Mouse (Mus musculus) liver, embryonic 16.5 days (tissue): ENCODE data around the gene Olfr955. TPM values are rescaled to one million over a fixed set of nuclear protein-coding genes. Genes with fewer than 3 reads are reported as not detected.

ENCODE experiments used
- ATAC-seq: fragments of 200-750 bp; cut with Nextera tagmentation; 2 replicates; pipeline ENCODE4 v1.8.0; 2017; ENCODE audit warnings: low read depth, mild to moderate bottlenecking, moderate number of reproducible peaks, moderate library complexity
- H3K27ac ChIP-seq: fragments of 300-500 bp; sonication (generic); 2 replicates; pipeline ENCODE4 v1.5.1; 2014; ENCODE audit warnings: mild to moderate bottlenecking, low read length
- H3K27me3 ChIP-seq: fragments of 300-500 bp; sonication (generic); 2 replicates; pipeline ENCODE4 v1.6.1; 2014; ENCODE audit warnings: low read depth, low read length, mixed read lengths; ENCODE audit not compliant: control insufficient read depth, insufficient read depth
- H3K36me3 ChIP-seq: fragments of 300-500 bp; sonication (generic); 2 replicates; pipeline ENCODE4 v1.6.1; 2014; ENCODE audit warnings: mild to moderate bottlenecking; ENCODE audit not compliant: control insufficient read depth, insufficient read depth
- H3K4me1 ChIP-seq: fragments of 300-500 bp; sonication (generic); 2 replicates; pipeline ENCODE4 v1.6.1; 2014; ENCODE audit warnings: low read depth, low read length, mixed read lengths; ENCODE audit not compliant: control insufficient read depth
- H3K4me2 ChIP-seq: fragments of 300-500 bp; sonication (generic); 2 replicates; pipeline ENCODE4 v1.6.1; 2014; ENCODE audit warnings: low read depth, low read length, mixed read lengths
- H3K4me3 ChIP-seq: fragments of 300-500 bp; sonication (generic); 2 replicates; pipeline ENCODE4 v1.5.1; 2014; ENCODE audit warnings: low read depth, mild to moderate bottlenecking, low read length
- H3K9ac ChIP-seq: fragments of 300-500 bp; sonication (generic); 2 replicates; pipeline ENCODE4 v1.6.1; 2014; ENCODE audit warnings: low read depth, low read length
- H3K9me3 ChIP-seq: fragments of 300-500 bp; sonication (generic); replicated peaks from 2 replicates; pipeline ENCODE4 v1.6.1; 2016; ENCODE audit warnings: low read length; ENCODE audit not compliant: control insufficient read depth
- WGBS: fragments of 180-500 bp; shearing (Covaris S2); extraction: QIAGEN DNeasy Blood & Tissue Kit; methylation state at CpG from one replicate; pipeline ENCODE4 v1.1.7; 2014; ENCODE audit not compliant: insufficient replicate concordance; 5-methylcytosine and 5-hydroxymethylcytosine counted together
- polyA plus RNA-seq: library from polyadenylated mRNA; unstranded; fragments of >200 nt; fragmentation: Nextera tagmentation; extraction: Ambion mirVana; gene quantifications from 2 replicates; pipeline ENCODE4 v1.2.1, GENCODE M21; 2015

The Olfr955 gene
- polyA plus RNA-seq: not detected in 2 replicates

DNA sequence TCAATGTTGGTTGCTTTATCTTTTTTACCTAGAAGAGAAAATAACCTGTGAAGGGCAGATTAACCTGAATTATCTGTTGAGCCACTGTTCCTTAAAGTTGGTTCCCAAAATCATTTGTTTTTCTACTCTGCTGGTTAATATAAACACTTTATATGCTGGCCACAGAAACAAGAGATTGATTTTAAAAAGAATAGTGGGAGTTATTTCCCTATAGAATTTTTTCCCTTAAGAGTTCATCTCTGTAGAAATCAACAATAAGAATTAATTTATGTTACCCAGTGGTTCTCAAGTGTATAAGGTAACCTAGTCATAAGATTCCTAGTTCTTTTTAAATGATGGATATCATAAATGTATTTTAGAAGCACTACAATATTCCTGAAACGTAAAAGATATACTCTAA is at the start of gene Olfr955:
TSS of gene Olfr955 (minus strand) at position 101 of the 400 bp plus-strand sequence.
- H3K9ac ChIP-seq: no peak within 1 kb of the TSS
- no peaks in the 10 kb centered on the region for H3K36me3 ChIP-seq
- no peaks in the 10 kb centered on the region for H3K27me3 ChIP-seq
- H3K4me1 ChIP-seq: no peaks in the 10 kb centered on the region
- no peak within 1 kb of the TSS for H3K27ac ChIP-seq
- ATAC-seq: no peak
- 27% methylated on average over 1 of the region's 1 CpGs for WGBS
- no peak within 1 kb of the TSS for H3K4me2 ChIP-seq
- no peaks in the 10 kb centered on the region for H3K9me3 ChIP-seq
- H3K4me3 ChIP-seq: no peak within 1 kb of the TSS

DNA sequence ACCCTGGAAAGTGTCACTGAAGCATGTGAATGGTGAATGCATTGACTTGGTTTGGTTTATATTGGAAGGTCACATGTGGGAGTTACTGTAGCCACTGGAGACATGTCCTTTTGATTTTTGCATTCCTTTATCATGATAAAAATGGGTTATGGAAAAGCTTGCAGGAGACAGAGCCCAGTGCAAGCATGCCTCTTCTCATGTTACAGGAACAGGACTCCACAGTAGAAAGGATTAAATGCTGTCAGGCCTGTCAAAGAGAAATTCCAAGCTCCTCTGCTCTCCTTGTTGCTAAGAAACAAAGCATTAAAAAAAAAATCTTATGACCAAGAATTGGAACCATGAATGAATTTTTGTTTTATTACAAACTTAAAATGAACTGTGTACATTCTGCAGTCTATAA is 46.9 kb upstream of the Olfr955 start:
- Histone ChIP-seq H3K9ac (no peak overlapping the region), H3K4me3 (no peak overlapping the region), H3K27me3 (no peaks in the 10 kb centered on the region), H3K4me1 (no peaks in the 10 kb centered on the region), H3K9me3 (no peaks in the 10 kb centered on the region), H3K4me2 (no peak overlapping the region), H3K27ac (no peak overlapping the region), H3K36me3 (no peaks in the 10 kb centered on the region)
- no peak for ATAC-seq

DNA sequence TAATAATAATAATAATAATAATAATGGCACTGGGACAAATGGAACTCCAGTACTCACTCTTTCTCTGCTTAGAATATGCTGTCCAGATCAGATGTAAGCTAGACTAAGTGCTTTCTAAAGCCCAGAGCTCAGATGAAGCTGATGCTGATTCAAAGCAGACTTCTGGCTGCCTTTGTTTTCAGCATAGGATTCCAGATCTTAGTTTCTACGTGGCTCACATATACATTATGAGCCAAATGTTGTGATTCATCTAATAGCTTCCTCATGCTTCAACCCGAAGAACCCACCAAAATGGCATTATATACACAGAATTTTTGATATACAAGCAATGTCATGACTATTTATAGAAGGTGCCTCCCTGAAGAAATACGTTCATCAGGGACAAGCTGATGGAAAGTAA is 43.8 kb upstream of the Olfr955 start, which contains the start of gene Olfr957:
TSS of gene Olfr957 (minus strand) at position 279 of the 400 bp plus-strand sequence.
- Histone ChIP-seq H3K27me3 (no peaks in the 10 kb centered on the region), H3K4me2 (no peak within 1 kb of the TSS), H3K9me3 (no peaks in the 10 kb centered on the region), H3K36me3 (no peaks in the 10 kb centered on the region), H3K9ac (no peak within 1 kb of the TSS), H3K27ac (no peak within 1 kb of the TSS), H3K4me3 (no peak within 1 kb of the TSS), H3K4me1 (no peaks in the 10 kb centered on the region)
- WGBS: 40% methylated on average over 3 of the region's 3 CpGs
- no peak for ATAC-seq

DNA sequence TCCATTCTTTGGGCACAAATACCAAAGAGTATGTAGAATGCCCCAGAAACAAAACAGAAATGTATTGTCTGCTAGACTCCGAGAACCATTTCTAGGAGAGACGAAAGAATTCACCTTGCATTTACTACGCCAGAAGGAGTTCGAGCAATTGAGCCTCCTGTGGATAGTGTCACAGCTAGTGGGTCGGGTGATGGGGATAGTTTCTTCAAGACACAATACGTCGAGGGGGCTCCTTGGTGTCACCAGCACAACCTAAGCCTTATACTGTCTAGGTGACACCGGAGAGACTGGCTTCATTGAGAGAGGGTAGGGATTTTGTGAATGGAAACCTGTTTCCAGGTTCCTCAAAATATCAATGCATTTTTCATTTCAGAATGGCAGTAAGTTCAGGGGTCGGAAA is 37.7 kb upstream of the Olfr955 start:
- no peak for ATAC-seq
- no peak overlapping the region for H3K4me2 ChIP-seq

DNA sequence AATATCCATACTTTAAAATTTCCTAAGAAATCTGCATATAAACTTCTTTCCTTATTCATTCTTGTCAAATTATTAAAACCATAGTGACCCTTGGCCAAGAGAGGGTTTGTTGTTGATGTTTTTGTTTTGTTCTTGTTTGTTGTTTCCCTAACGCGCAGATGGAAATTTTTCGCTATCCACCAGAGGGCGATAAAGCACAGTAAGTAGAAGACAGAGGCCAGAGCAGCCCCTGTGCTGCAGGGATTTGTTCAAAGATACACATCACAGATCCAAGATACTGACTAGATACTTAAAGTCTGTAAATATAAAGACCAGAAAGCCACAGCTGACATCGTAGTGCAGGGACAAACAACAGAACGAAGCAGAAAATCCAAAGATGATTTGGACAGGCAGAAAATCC is 37.3 kb upstream of the Olfr955 start:
- Histone ChIP-seq H3K36me3 (no peaks in the 10 kb centered on the region), H3K27me3 (no peaks in the 10 kb centered on the region), H3K27ac (no peak overlapping the region), H3K9ac (no peak overlapping the region), H3K9me3 (no peaks in the 10 kb centered on the region), H3K4me1 (no peaks in the 10 kb centered on the region), H3K4me2 (no peak overlapping the region), H3K4me3 (no peak overlapping the region)
- ATAC-seq: no peak
- WGBS: 10% methylated on average over 6 of the region's 6 CpGs

More for the DNA sequence above, 37.7 kb upstream of the Olfr955 start:
- Histone ChIP-seq H3K9me3 (no peaks in the 10 kb centered on the region), H3K27ac (no peak overlapping the region), H3K4me3 (no peak overlapping the region), H3K9ac (no peak overlapping the region), H3K27me3 (no peaks in the 10 kb centered on the region), H3K4me1 (no peaks in the 10 kb centered on the region), H3K36me3 (no peaks in the 10 kb centered on the region)
- 61% methylated on average over 9 of the region's 9 CpGs for WGBS

- no peak within 1 kb of the TSS for H3K4me3 ChIP-seq
- H3K4me2 ChIP-seq: no peak within 1 kb of the TSS
- H3K9ac ChIP-seq: no peak within 1 kb of the TSS
- H3K4me1 ChIP-seq: no peaks in the 10 kb centered on the region
- H3K27ac ChIP-seq: no peak within 1 kb of the TSS
- H3K36me3 ChIP-seq: no peaks in the 10 kb centered on the region
- 61% methylated on average over 2 of the region's 2 CpGs for WGBS
- no peak for ATAC-seq
- no peaks in the 10 kb centered on the region for H3K27me3 ChIP-seq
- no peaks in the 10 kb centered on the region for H3K9me3 ChIP-seq
Observed at GRCm38 (mm10) chr9:39493895-39494294, 22.2 kb upstream of the Olfr955 start, which contains the start of gene Olfr44. TSS of gene Olfr44 (minus strand) at chr9:39493995.

DNA sequence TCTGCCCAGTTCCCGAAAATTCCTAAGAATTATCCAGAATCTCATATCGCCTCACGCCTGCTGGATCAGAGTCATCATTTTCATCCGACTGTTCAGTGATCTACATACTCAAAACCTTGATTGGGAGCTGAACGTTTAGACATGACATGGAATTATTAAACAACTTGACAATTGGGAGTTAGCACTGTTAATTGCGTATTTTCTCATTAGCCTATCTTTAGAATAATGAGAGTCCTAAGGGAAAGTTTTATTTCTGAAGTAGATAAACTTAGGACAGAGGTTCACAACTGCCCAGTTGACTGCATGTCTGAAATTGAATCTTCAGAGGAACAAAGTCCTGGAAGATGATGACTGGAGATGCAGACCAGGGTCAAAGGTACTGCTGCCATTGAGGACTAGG is 15.3 kb downstream of the Olfr955 start, which contains the start of gene Olfr954:
TSS of gene Olfr954 (plus strand) at position 301 of the 400 bp plus-strand sequence.
- no peak for ATAC-seq
- no peak within 1 kb of the TSS for H3K27ac ChIP-seq
- no peak within 1 kb of the TSS for H3K9ac ChIP-seq
- 61% methylated on average over 6 of the region's 6 CpGs for WGBS
- no peak within 1 kb of the TSS for H3K4me2 ChIP-seq
- no peaks in the 10 kb centered on the region for H3K36me3 ChIP-seq
- no peak within 1 kb of the TSS for H3K4me3 ChIP-seq
- no peaks in the 10 kb centered on the region for H3K27me3 ChIP-seq
- no peaks in the 10 kb centered on the region for H3K4me1 ChIP-seq
- H3K9me3 ChIP-seq: no peaks in the 10 kb centered on the region

GRCm38 (mm10) chr9:39427048-39427447 is 44.7 kb downstream of the Olfr955 start, which contains the start of gene Olfr952:
TSS of gene Olfr952 (minus strand) at chr9:39427148.
- no peak for ATAC-seq
- Histone ChIP-seq H3K36me3 (no peaks in the 10 kb centered on the region), H3K4me3 (no peak within 1 kb of the TSS), H3K4me2 (no peak within 1 kb of the TSS), H3K4me1 (no peaks in the 10 kb centered on the region), H3K27me3 (no peaks in the 10 kb centered on the region), H3K9ac (no peak within 1 kb of the TSS), H3K27ac (no peak within 1 kb of the TSS), H3K9me3 (no peaks in the 10 kb centered on the region)
